Mouse (Mus musculus): Measurements from ENCODE around the gene Pex5l. TPM values are rescaled to one million over a fixed set of nuclear protein-coding genes. Genes with fewer than 3 reads are reported as not detected.

The Pex5l gene
- polyA plus RNA-seq, 1 experiment from 2014 or later = 0.17 TPM

GRCm38 (mm10) chr3:32905850-32906779, 236.9 kb downstream of the Pex5l start:
- no peak overlapping the region for H3K4me3 ChIP-seq (ENCODE audit: low read depth, low read length)
- H3K9me3 ChIP-seq (ENCODE audit: low read length) = no peaks in the 10 kb centered on the region
- TF ChIP-seq EP300 (IDR thresholded peaks at IDR 0.05) (no peak), CTCF (IDR thresholded peaks at IDR 0.05) (no peak)
- H3K4me1 ChIP-seq (ENCODE audit: insufficient read depth, low read depth, low read length) = no peaks in the 10 kb centered on the region
- H3K4me2 ChIP-seq (replicated peaks; ENCODE audit: low read depth, low read length) = no peak overlapping the region
- ATAC-seq (no peak), DNase-seq (ENCODE audit: low spot score) (no peak)
- no peaks in the 10 kb centered on the region for H3K27me3 ChIP-seq (replicated peaks; ENCODE audit: insufficient read depth, low read length)
- no peaks in the 10 kb centered on the region for H3K36me3 ChIP-seq (ENCODE audit: insufficient read depth, low read length)
- no peak overlapping the region for H3K9ac ChIP-seq (replicated peaks; ENCODE audit: low read depth)
- 68% methylated on average over 8 of the region's 8 CpGs for WGBS
- no peak overlapping the region for H3K27ac ChIP-seq (ENCODE audit: low read length)

GRCm38 (mm10) chr3:32904599-32904998, 238.4 kb downstream of the Pex5l start:
- Histone ChIP-seq H3K36me3 (ENCODE audit: insufficient read depth, low read length) (no peaks in the 10 kb centered on the region), H3K4me2 (replicated peaks; ENCODE audit: low read depth, low read length) (no peak overlapping the region), H3K27ac (ENCODE audit: low read length) (no peak overlapping the region), H3K27me3 (replicated peaks; ENCODE audit: insufficient read depth, low read length) (no peaks in the 10 kb centered on the region), H3K9me3 (ENCODE audit: low read length) (no peaks in the 10 kb centered on the region), H3K9ac (replicated peaks; ENCODE audit: low read depth) (no peak overlapping the region), H3K4me1 (ENCODE audit: insufficient read depth, low read depth, low read length) (no peaks in the 10 kb centered on the region), H3K4me3 (ENCODE audit: low read depth, low read length) (no peak overlapping the region)
- TF ChIP-seq CTCF (IDR thresholded peaks at IDR 0.05) = no peak
- TF ChIP-seq EP300 (IDR thresholded peaks at IDR 0.05) = no peak
- ATAC-seq (no peak), DNase-seq (ENCODE audit: low spot score) (no peak)
- 55% methylated on average over 1 of the region's 1 CpGs for WGBS

- WGBS = 48% methylated on average over 4 of the region's 4 CpGs
- no peak for DNase-seq (ENCODE audit: low spot score)
- no peaks in the 10 kb centered on the region for H3K27me3 ChIP-seq (replicated peaks; ENCODE audit: insufficient read depth, low read length)
- H3K4me1 ChIP-seq (ENCODE audit: insufficient read depth, low read depth, low read length) = no peaks in the 10 kb centered on the region
- H3K9ac ChIP-seq (replicated peaks; ENCODE audit: low read depth) = no peak overlapping the region
- no peak overlapping the region for H3K4me2 ChIP-seq (replicated peaks; ENCODE audit: low read depth, low read length)
- no peaks in the 10 kb centered on the region for H3K36me3 ChIP-seq (ENCODE audit: insufficient read depth, low read length)
- H3K9me3 ChIP-seq (ENCODE audit: low read length) = no peaks in the 10 kb centered on the region
- TF ChIP-seq EP300 (IDR thresholded peaks at IDR 0.05) (no peak), CTCF (IDR thresholded peaks at IDR 0.05) (no peak)
- no peak overlapping the region for H3K4me3 ChIP-seq (ENCODE audit: low read depth, low read length)
- ATAC-seq = no peak
- no peak overlapping the region for H3K27ac ChIP-seq (ENCODE audit: low read length)
Measured at GRCm38 (mm10) chr3:32903462-32903861, 239.6 kb downstream of the Pex5l start.

Measured in lung, postnatal 0 days (tissue).